Mouse (Mus musculus) gastrocnemius, adult 2 months (tissue): Measurements from ENCODE around the gene Atp12a. TPM values are rescaled to one million over a fixed set of nuclear protein-coding genes. Genes with fewer than 3 reads are reported as not detected.
A peak's percentile ranks its signal among the peaks of the same experiment; 100 is the strongest.

Source experiments
- DNase-seq: peaks from one replicate; pipeline ENCODE4 v3.0.0; 2022
- H3K27ac ChIP-seq: fragments of 200-600 bp; 2 replicates; pipeline ENCODE4 v1.8.1; 2022; ENCODE audit warnings: mild to moderate bottlenecking
- H3K4me3 ChIP-seq: fragments of 200-600 bp; 2 replicates; pipeline ENCODE4 v1.8.1; 2022; ENCODE audit warnings: mild to moderate bottlenecking, moderate library complexity
- CTCF ChIP-seq: fragments of 200-600 bp; IDR thresholded peaks from 2 replicates; pipeline ENCODE4 v1.8.1; 2022; ENCODE audit warnings: antibody characterized with exemption, mild to moderate bottlenecking, moderate library complexity
- intact Hi-C: fragments of 180-260 bp; cut with DNase I; formaldehyde crosslinking; loops from one replicate; pipeline ENCODE4 v1.15.1; 2025
- total RNA-seq, 2 experiments: library from RNA; stranded (reverse); gene quantifications; 2 replicates each; pipeline ENCODE4 v1.2.3; 2021

Atp12a gene
- total RNA-seq, 2 experiments from 2014 or later, result not detected

GRCm38 (mm10) chr14:56398001-56398400, 33.1 kb downstream of the Atp12a start:
- intact Hi-C loops, result no loop called here
- no peak for DNase-seq
- Histone ChIP-seq H3K4me3 (no peak overlapping the region), H3K27ac (no peak overlapping the region)
- TF ChIP-seq CTCF, result peak; percentile 62

DNA sequence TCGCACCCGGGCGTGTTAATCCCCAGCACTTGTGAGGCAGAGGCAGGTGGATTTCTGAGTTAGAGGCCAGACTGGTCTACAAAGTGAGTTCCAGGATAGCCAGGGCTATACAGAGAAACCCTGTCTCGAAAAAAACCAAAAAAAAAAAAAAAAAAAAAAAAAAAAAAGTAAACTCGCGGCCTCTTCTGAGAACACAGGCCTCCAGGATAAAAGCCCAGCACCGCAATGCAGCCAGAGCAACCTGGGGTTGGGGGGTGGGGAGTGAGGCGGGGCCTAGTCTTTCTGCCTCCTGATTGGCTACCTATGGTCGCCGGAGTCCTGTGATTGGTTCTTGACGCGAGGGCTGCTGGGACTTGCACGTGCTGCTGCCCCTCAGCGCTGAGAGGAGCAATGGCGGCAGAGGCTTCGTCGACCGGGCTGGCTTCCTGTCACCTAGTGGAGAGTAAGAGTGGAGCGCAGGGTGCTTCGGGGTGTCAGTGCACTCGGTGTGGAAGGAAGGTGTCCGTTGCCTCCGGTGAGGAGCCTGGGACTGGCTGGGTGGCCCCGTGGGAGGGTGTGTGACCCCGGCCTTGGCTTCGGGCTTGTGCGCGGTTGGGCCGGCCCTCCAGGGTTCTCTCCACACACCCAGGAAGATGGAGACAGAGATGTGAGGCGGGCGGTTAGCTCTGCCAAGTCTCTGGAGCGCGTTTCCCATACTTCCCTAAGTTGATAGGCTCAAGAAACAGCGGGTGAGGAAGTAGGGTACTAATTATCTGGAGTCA, 37.6 kb downstream of the Atp12a start, which contains the start of gene Rnf17:
Gene Rnf17 (plus strand): TSS at position 271 of the 761 bp plus-strand sequence.
- DNase-seq, result no peak
- Histone ChIP-seq H3K27ac (no peak within 1 kb of the TSS), H3K4me3 (no peak within 1 kb of the TSS)
- intact Hi-C loops, result no loop called here
- TF ChIP-seq CTCF, result no peak

DNA sequence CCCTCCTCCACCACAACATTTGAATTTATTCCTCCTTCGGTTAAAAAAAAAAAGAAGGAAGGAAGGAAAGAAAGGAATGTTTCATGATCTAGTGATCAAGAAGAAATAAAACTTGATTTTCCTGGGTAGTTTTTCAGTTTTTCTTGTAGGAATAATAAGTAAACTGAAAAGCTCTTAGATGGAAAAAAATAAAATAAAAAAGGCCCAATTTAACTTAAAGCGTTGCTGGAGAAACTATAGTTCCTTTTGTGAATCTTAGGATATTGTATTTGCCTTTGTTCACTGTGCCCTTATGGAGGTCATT, 38.2 kb downstream of the Atp12a start:
- no peak for TF ChIP-seq CTCF
- intact Hi-C loops, result no loop called here
- DNase-seq, result no peak
- no peak overlapping the region for H3K27ac ChIP-seq
- no peak overlapping the region for H3K4me3 ChIP-seq

Other genes with a start within 250 kb of the Atp12a start
- gene Gzme, start 244.4 kb upstream of the Atp12a start, total RNA-seq, result not detected
- gene Gzmd, start 232.5 kb upstream of the Atp12a start, total RNA-seq, result not detected
- not detected for gene Gzmg, start 205.5 kb upstream of the Atp12a start, total RNA-seq
- gene Gzmn, start 190.5 kb upstream of the Atp12a start, total RNA-seq, result not detected
- gene Gzmf, start 153.7 kb upstream of the Atp12a start, total RNA-seq, result not detected
- not detected for gene Gzmc, start 130.4 kb upstream of the Atp12a start, total RNA-seq
- gene Gzmb, start 102.8 kb upstream of the Atp12a start, total RNA-seq, result not detected
- under 1 TPM in 1 of 2 experiments, not detected in 1; 0.20 TPM for gene Rnf17, start 37.5 kb downstream of the Atp12a start, total RNA-seq
- gene Cenpj, start 210.4 kb downstream of the Atp12a start, total RNA-seq, result 1 to 10 TPM; 1.1 to 2.9 TPM
- 10 to 100 TPM; 14.5 to 19.7 TPM for gene Parp4, start 210.6 kb downstream of the Atp12a start, total RNA-seq